Mouse (Mus musculus) urinary bladder, postnatal 4 days (tissue): ENCODE measurements around the gene Gm35134.
"Not testable (repeated sequence)": the region's sequence is repeated elsewhere in the genome, so short reads cannot be mapped to it uniquely, and the experiment has no call there.

Experiments
- DNase-seq, 2 experiments: peaks; one replicate each; pipeline ENCODE4 v3.0.0; 2021 to 2022; ENCODE audit warnings: low spot score in 2 of 2

The Gm35134 gene

GRCm38 (mm10) chrY:19112707-19113106, at the start of gene Gm35134:
Gene Gm35134 (plus strand): TSS chrY:19113007.
- not testable (repeated sequence) for DNase-seq
